Mouse (Mus musculus) megakaryocyte-erythroid progenitor cell, adult 5-6 weeks (primary cell): Measurements from ENCODE around the gene AF067063. TPM values are rescaled to one million over a fixed set of nuclear protein-coding genes. Genes with fewer than 3 reads are reported as not detected.

ENCODE experiments used
- total RNA-seq, 2 experiments: library from RNA; stranded (forward) in 1 of 2; stranded (reverse) in 1 of 2; fragments of 200-1000, 215-1000 nt in 1 of 2; fragments of >200 nt in 1 of 2; fragmentation: Nextera tagmentation in 1 of 2; gene quantifications; 2 replicates each; pipeline ENCODE4 v1.2.3; 2014 to 2017

The AF067063 gene
- total RNA-seq, 2 experiments from 2014 or later: not detected

Other genes starting within 250 kb of the AF067063 start
- gene Ccl28, start 206.4 kb downstream of the AF067063 start, total RNA-seq (2014; fragmentation: Nextera tagmentation): 0.69 TPM in 1 of 2 replicates, not detected in the other
- gene Ccl28, start 206.4 kb downstream of the AF067063 start, total RNA-seq (2017): 0.14 and 0.72 TPM in 2 replicates
- 13.1 and 15.6 TPM in 2 replicates for gene Hmgcs1, start 139.8 kb downstream of the AF067063 start, total RNA-seq (2014; fragmentation: Nextera tagmentation)
- gene Hmgcs1, start 139.8 kb downstream of the AF067063 start, total RNA-seq (2017): 25.0 and 38.1 TPM in 2 replicates
- gene Nim1k, start 74.3 kb downstream of the AF067063 start, total RNA-seq (2014; fragmentation: Nextera tagmentation): 0.37 TPM in 1 of 2 replicates, not detected in the other
- gene Nim1k, start 74.3 kb downstream of the AF067063 start, total RNA-seq (2017): 0.33 and 0.50 TPM in 2 replicates
- 56.9 and 62.1 TPM in 2 replicates for gene Zfp131, start 39.3 kb downstream of the AF067063 start, total RNA-seq (2014; fragmentation: Nextera tagmentation)
- 60.7 and 71.0 TPM in 2 replicates for gene Zfp131, start 39.3 kb downstream of the AF067063 start, total RNA-seq (2017)
- gene D13Ertd608e, start 5.8 kb upstream of the AF067063 start, total RNA-seq (2014; fragmentation: Nextera tagmentation): not detected in 2 replicates
- not detected in 2 replicates for gene D13Ertd608e, start 5.8 kb upstream of the AF067063 start, total RNA-seq (2017)
- gene Tcstv1, start 64.6 kb upstream of the AF067063 start, total RNA-seq (2014; fragmentation: Nextera tagmentation): not detected in 2 replicates
- gene Tcstv1, start 64.6 kb upstream of the AF067063 start, total RNA-seq (2017): not detected in 2 replicates
- gene Gm21761, start 99.1 kb upstream of the AF067063 start, total RNA-seq (2014; fragmentation: Nextera tagmentation): not detected in 2 replicates
- not detected in 2 replicates for gene Gm21761, start 99.1 kb upstream of the AF067063 start, total RNA-seq (2017)
- not detected in 2 replicates for gene B020031M17Rik, start 120.6 kb upstream of the AF067063 start, total RNA-seq (2014; fragmentation: Nextera tagmentation)
- gene B020031M17Rik, start 120.6 kb upstream of the AF067063 start, total RNA-seq (2017): not detected in 2 replicates
- gene Gm36079, start 196.8 kb upstream of the AF067063 start, total RNA-seq (2014; fragmentation: Nextera tagmentation): not detected in 2 replicates
- gene Gm36079, start 196.8 kb upstream of the AF067063 start, total RNA-seq (2017): not detected in 2 replicates
- 3.7 TPM in 1 of 2 replicates, not detected in the other for gene Gm21188, start 222.0 kb upstream of the AF067063 start, total RNA-seq (2014; fragmentation: Nextera tagmentation)
- 0.99 TPM in 1 of 2 replicates, not detected in the other for gene Gm21188, start 222.0 kb upstream of the AF067063 start, total RNA-seq (2017)